Mouse (Mus musculus): ENCODE measurements at regions not wholly inside any gene's neighbourhood (a gene's known extent, or its start where the extent isn't known, plus 50 kb on each side); places are given as distances from the start of the nearest gene placed in this dataset.

- Histone ChIP-seq H3K36me3 (replicated peaks in 1 of 2; ENCODE audit: control insufficient read depth in 1 of 2, insufficient read depth in 1 of 2, low read length in 1 of 2) (no peaks in the 10 kb centered on the region), H3K4me2 (ENCODE audit: insufficient read depth, low read depth, poor library complexity, severe bottlenecking) (no peak overlapping the region), H3K9ac (ENCODE audit: insufficient read depth, low read depth) (no peak overlapping the region), H3K27ac (ENCODE audit: insufficient read depth, low read depth) (no peak overlapping the region), H3K4me3 (replicated peaks in 1 of 3; ENCODE audit: low read depth in 2 of 3, low read length in 2 of 3, poor library complexity in 1 of 3) (no peak overlapping the region), H3K9me3 (replicated peaks; ENCODE audit: low read length) (no peaks in the 10 kb centered on the region), H3K27me3 (replicated peaks) (no peaks in the 10 kb centered on the region), H3K79me2 (replicated peaks; ENCODE audit: control insufficient read depth, extremely low read depth, insufficient read depth, poor library complexity, severe bottlenecking) (no peaks in the 10 kb centered on the region), H3K4me1 (ENCODE audit: control insufficient read depth in 1 of 2, insufficient read depth in 2 of 2) (no peaks in the 10 kb centered on the region)
- TF ChIP-seq RCOR1 (conservative IDR thresholded peaks at IDR 0.05; ENCODE audit: low read depth, low read length) = no peak
- TF ChIP-seq ZC3H11A (IDR thresholded peaks at IDR 0.05; ENCODE audit: low read depth, low read length) = no peak
- TF ChIP-seq NRF1 (IDR thresholded peaks at IDR 0.05; ENCODE audit: low read depth, low read length) = no peak
- no peak for TF ChIP-seq MAX (IDR thresholded peaks at IDR 0.05; ENCODE audit: low read length)
- no peak for TF ChIP-seq CTCF (conservative IDR thresholded peaks at IDR 0.05 in 1 of 2, IDR thresholded peaks at IDR 0.05 in 1 of 2; ENCODE audit: low read depth in 2 of 2, low read length in 2 of 2)
- TF ChIP-seq RAD21 (IDR thresholded peaks at IDR 0.05; ENCODE audit: low read depth, low read length) = no peak
- in situ Hi-C loops (cut with MboI; ENCODE audit: low pct_ligation_motif_present, low pct_unique_long_range_greater_than_20kb, low sequenced_read_pairs) (no loop called here), dilution Hi-C loops (cut with MboI; ENCODE audit: extremely low pct_ligation_motif_present, extremely low pct_unique_long_range_greater_than_20kb, low sequenced_read_pairs) (no loop called here)
- no peak for DNase-seq (ENCODE audit: extremely low read depth)
These were observed 245.0 kb downstream of the Etnk1 start for GRCm38 (mm10) chr6:143412056-143412455.

- H3K79me2 ChIP-seq (replicated peaks; ENCODE audit: control insufficient read depth, extremely low read depth, insufficient read depth, poor library complexity, severe bottlenecking) = no peaks in the 10 kb centered on the region
- H3K4me3 ChIP-seq (replicated peaks in 1 of 3; ENCODE audit: low read depth in 2 of 3, low read length in 2 of 3, poor library complexity in 1 of 3) = no peak overlapping the region
- H3K4me1 ChIP-seq (ENCODE audit: control insufficient read depth in 1 of 2, insufficient read depth in 2 of 2) = peaks cover 0 to under 1% of the 10 kb centered on the region in 2 experiments; a peak in 1 of 4 replicates
- no peak overlapping the region for H3K4me2 ChIP-seq (ENCODE audit: insufficient read depth, low read depth, poor library complexity, severe bottlenecking)
- DNase-seq (ENCODE audit: extremely low read depth) = no peak
- no peak for TF ChIP-seq UBTF (IDR thresholded peaks at IDR 0.05; ENCODE audit: low read depth, low read length)
- TF ChIP-seq ZKSCAN1 (IDR thresholded peaks at IDR 0.05; ENCODE audit: borderline replicate concordance, low read depth, low read length) = no peak
- TF ChIP-seq RAD21 (IDR thresholded peaks at IDR 0.05; ENCODE audit: low read depth, low read length) = no peak
- no peak for TF ChIP-seq ZNF384 (IDR thresholded peaks at IDR 0.05; ENCODE audit: low read depth, low read length)
- TF ChIP-seq JUN (IDR thresholded peaks at IDR 0.05; ENCODE audit: insufficient read depth, low read depth, low read length) = no peak
- TF ChIP-seq MEF2A (IDR thresholded peaks at IDR 0.05; ENCODE audit: borderline replicate concordance, low read depth, low read length) = no peak
- TF ChIP-seq JUND (conservative IDR thresholded peaks at IDR 0.05; ENCODE audit: low read depth, low read length) = no peak
- no peak for TF ChIP-seq SIN3A (IDR thresholded peaks at IDR 0.05; ENCODE audit: low read length)
- no peak for TF ChIP-seq EP300 (IDR thresholded peaks at IDR 0.05; ENCODE audit: low read length)
- no peak for TF ChIP-seq NELFE (IDR thresholded peaks at IDR 0.05; ENCODE audit: low read depth, low read length)
- no peak for TF ChIP-seq SMC3 (IDR thresholded peaks at IDR 0.05; ENCODE audit: low read depth, low read length)
- H3K9me3 ChIP-seq (replicated peaks; ENCODE audit: low read length) = no peaks in the 10 kb centered on the region
- dilution Hi-C loops (cut with MboI; ENCODE audit: extremely low pct_ligation_motif_present, extremely low pct_unique_long_range_greater_than_20kb, low sequenced_read_pairs) (no loop called here), in situ Hi-C loops (cut with MboI; ENCODE audit: low pct_ligation_motif_present, low pct_unique_long_range_greater_than_20kb, low sequenced_read_pairs) (no loop called here)
- H3K27me3 ChIP-seq (replicated peaks) = no peaks in the 10 kb centered on the region
- H3K9ac ChIP-seq (ENCODE audit: insufficient read depth, low read depth) = no peak overlapping the region
- no peak overlapping the region for H3K27ac ChIP-seq (ENCODE audit: insufficient read depth, low read depth)
- H3K36me3 ChIP-seq (replicated peaks in 1 of 2; ENCODE audit: control insufficient read depth in 1 of 2, insufficient read depth in 1 of 2, low read length in 1 of 2) = no peaks in the 10 kb centered on the region
These were observed 245.7 kb downstream of the Etnk1 start for GRCm38 (mm10) chr6:143412721-143413120.

Measured in CH12.LX (cell line).